Mouse (Mus musculus) B cell, adult 2 months (primary cell): ENCODE results near the gene Sox3.

Experiments
- DNase-seq, 2 experiments: peaks; one replicate each; pipeline ENCODE4 v3.0.0; 2022

The Sox3 gene

GRCm38 (mm10) chrX:60892801-60893681 lies at the start of gene Sox3:
Sox3 (minus strand) TSS chrX:60893430.
- DNase-seq = no peak

- DNase-seq = no peak
Observed at GRCm38 (mm10) chrX:60940225-60940624, 47.0 kb upstream of the Sox3 start.

- no peak for DNase-seq
Observed at GRCm38 (mm10) chrX:60899546-60899945, 6.3 kb upstream of the Sox3 start.

GRCm38 (mm10) chrX:60898641-60899040 lies 5.4 kb upstream of the Sox3 start:
- no peak for DNase-seq

GRCm38 (mm10) chrX:60896296-60896695 lies 3.1 kb upstream of the Sox3 start:
- no peak for DNase-seq

- DNase-seq = no peak
Observed at GRCm38 (mm10) chrX:60895416-60895815, 2.2 kb upstream of the Sox3 start.

GRCm38 (mm10) chrX:60893720-60894543 lies 702 bp upstream of the Sox3 start:
- DNase-seq = no peak

GRCm38 (mm10) chrX:60892098-60892800 lies 981 bp downstream of the Sox3 start:
- no peak for DNase-seq

GRCm38 (mm10) chrX:60891329-60892095 lies 1.7 kb downstream of the Sox3 start:
- DNase-seq = no peak

- no peak for DNase-seq
Observed at GRCm38 (mm10) chrX:60890651-60891050, 2.6 kb downstream of the Sox3 start.

GRCm38 (mm10) chrX:60889956-60890485 lies 3.2 kb downstream of the Sox3 start:
- no peak for DNase-seq
